Mouse (Mus musculus): ENCODE measurements around the gene Tuba3b.

DNA sequence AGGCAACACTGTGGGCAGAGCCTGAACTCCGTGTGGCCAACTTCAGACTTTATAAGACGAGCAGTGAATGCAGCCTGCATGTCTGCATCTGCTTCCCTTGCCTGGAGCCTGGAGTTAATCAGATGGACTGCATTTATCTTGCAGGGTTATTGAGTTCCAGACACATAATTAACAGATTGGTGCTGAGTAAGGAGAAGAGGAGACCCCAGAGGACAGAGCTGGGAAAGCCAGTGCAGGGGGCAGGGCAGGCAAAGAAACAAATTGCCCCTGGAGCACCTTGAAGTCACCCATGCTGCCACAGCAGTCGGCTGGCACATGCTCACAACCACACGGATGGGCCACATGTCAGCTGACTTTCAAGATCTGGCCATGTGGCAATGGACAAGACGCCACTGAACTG is 48.7 kb downstream of the Tuba3b start:
- no peak for TF ChIP-seq POLR2A (IDR thresholded peaks at IDR 0.05; ENCODE audit: extremely low read depth, insufficient read depth, low read length)
- TF ChIP-seq CTCF (IDR thresholded peaks at IDR 0.05; ENCODE audit: extremely low read depth, insufficient read depth, low read length) = no peak
